8 mouse cellular contexts compared by ENCODE assay signal in genomic region chr17:28081385-28081784, GRCm38 (mm10). TPM values are rescaled to one million over a fixed set of nuclear protein-coding genes. Genes with fewer than 3 reads are reported as not detected.
DNase-seq lines count a peak whose midpoint lies in the region; ATAC-seq and TF ChIP-seq lines count a peak whose summit lies in the region.

No protein-coding gene starts in this region.

- no peaks in the 10 kb centered on the region for H3K27me3 ChIP-seq in E14TG2a.4 (ENCODE audit: insufficient read depth, low read length)
- peaks cover 2% of the 10 kb centered on the region; the same call in 1 of the 2 replicates for H3K27me3 ChIP-seq in forebrain, embryonic 16.5 days (replicated peaks; ENCODE audit: control insufficient read depth, insufficient read depth, low read length)

- H3K4me2 ChIP-seq in forebrain, embryonic 16.5 days (ENCODE audit: low read length), result no peak overlapping the region

- no peaks in the 10 kb centered on the region for H3K9me3 ChIP-seq in E14TG2a.4 (ENCODE audit: low read length)
- no peaks in the 10 kb centered on the region for H3K9me3 ChIP-seq in forebrain, embryonic 16.5 days (ENCODE audit: control insufficient read depth, low read length)

- WGBS in forebrain, embryonic 16.5 days, result 52% methylated on average over 9 of the region's 9 CpGs

- TF ChIP-seq CTCF in E14TG2a.4 (conservative IDR thresholded peaks at IDR 0.05; ENCODE audit: low read length), result peak; percentile 96

- H3K4me1 ChIP-seq in E14TG2a.4 (replicated peaks; ENCODE audit: low read depth, low read length), result peaks cover 76% of the 10 kb centered on the region
- peaks cover 13% of the 10 kb centered on the region for H3K4me1 ChIP-seq in forebrain, embryonic 16.5 days (replicated peaks; ENCODE audit: control insufficient read depth, insufficient read depth, low read length)

- peak overlapping the region; percentile 96 for H3K4me3 ChIP-seq in E14TG2a.4 (replicated peaks; ENCODE audit: low read length)
- no peak overlapping the region for H3K4me3 ChIP-seq in forebrain, embryonic 16.5 days (replicated peaks; ENCODE audit: low read length)

- peak; percentile 60 for DNase-seq in kidney, adult 9 months
- no peak for DNase-seq in kidney, postnatal 14 days
- DNase-seq in A20 (ENCODE audit: low read depth, low spot score), result peak; percentile 51
- DNase-seq in cerebellum, postnatal 36 days, result peak; percentile 31 to 47
- peak; percentile 57 for DNase-seq in naive thymus-derived CD4-positive, alpha-beta T cell, adult 2 months (ENCODE audit: low read depth)
- no peak for DNase-seq in urinary bladder, postnatal 36 days (ENCODE audit: low spot score in 2 of 2)

- no peak overlapping the region for H3K9ac ChIP-seq in forebrain, embryonic 16.5 days (replicated peaks; ENCODE audit: low read depth, low read length)

- H3K27ac ChIP-seq in forebrain, embryonic 16.5 days (ENCODE audit: low read length), result no peak overlapping the region

- ATAC-seq in forebrain, embryonic 16.5 days, result no peak

- H3K36me3 ChIP-seq in E14TG2a.4 (ENCODE audit: insufficient read depth, low read length), result no peaks in the 10 kb centered on the region
- no peaks in the 10 kb centered on the region for H3K36me3 ChIP-seq in forebrain, embryonic 16.5 days (ENCODE audit: control insufficient read depth, insufficient read depth)

RNA-seq across cellular contexts. Expression of gene Tcp11, which starts 0.9 kb away (rescaled TPM):
- polyA plus RNA-seq in forebrain, embryonic 16.5 days (2015; fragmentation: Nextera tagmentation; extraction: Ambion mirVana), result 1.7 and 1.8 TPM in 2 replicates

Comparison
In these comparisons a context has a peak if more than half of its experiments do, and no peak if none do; other contexts are left out.
1. DNase-seq: peak in kidney, adult 9 months (single experiment), A20 (single experiment), cerebellum, postnatal 36 days (2 of 2) and naive thymus-derived CD4-positive, alpha-beta T cell, adult 2 months (single experiment); none in kidney, postnatal 14 days (single experiment) and urinary bladder, postnatal 36 days (0 of 2).